Mouse (Mus musculus) B cell, adult 67 days (primary cell): Measurements from ENCODE around the gene Mpzl1. TPM values are rescaled to one million over a fixed set of nuclear protein-coding genes. Genes with fewer than 3 reads are reported as not detected.

ENCODE experiments used
- total RNA-seq, 2 experiments: library from RNA; stranded (reverse); gene quantifications; 4 replicates each; pipeline ENCODE4 v1.2.4; 2023

Gene Mpzl1
- total RNA-seq = 1 to 10 TPM in 1 of 2 experiments, not detected in 1; 1.3 TPM

GRCm38 (mm10) chr1:165634151-165634884, at the start of gene Mpzl1:
TSS of gene Mpzl1 (minus strand) at chr1:165634538.

Other genes starting within 250 kb of the Mpzl1 start
- 10 to 100 TPM; 28.4 to 29.3 TPM for gene Dcaf6, start 174.1 kb downstream of the Mpzl1 start, total RNA-seq
- gene Mpc2, start 173.9 kb downstream of the Mpzl1 start, total RNA-seq = 10 to 100 TPM; 29.7 to 30.3 TPM
- under 1 TPM in 1 of 2 experiments, not detected in 1; 0.80 TPM for gene Adcy10, start 149.4 kb downstream of the Mpzl1 start, total RNA-seq
- gene Rcsd1, start 75.2 kb upstream of the Mpzl1 start, total RNA-seq = 100 to 1,000 TPM; 284 to 306 TPM
- 10 to 100 TPM in 1 of 2 experiments, 1 to 10 TPM in 1; 8.2 to 11.1 TPM for gene Creg1, start 129.2 kb upstream of the Mpzl1 start, total RNA-seq
- 1 to 10 TPM; 1.3 to 2.3 TPM for gene Cd247, start 154.1 kb upstream of the Mpzl1 start, total RNA-seq